Mouse (Mus musculus) spleen, adult 18-20 months (tissue): ENCODE data around the gene Rpsa.

Source experiments
- DNase-seq, 2 experiments: peaks; one replicate each; pipeline ENCODE4 v3.0.0; 2022; ENCODE audit warnings: mixed read lengths in 2 of 2

Rpsa gene

GRCm38 (mm10) chr9:120174436-120175137 lies 47.1 kb downstream of the Rpsa start:
- DNase-seq = no peak

- no peak for DNase-seq
Measured at GRCm38 (mm10) chr9:120178813-120179212, 51.3 kb downstream of the Rpsa start.
